ENCODE assay signal across 8 mouse cellular contexts in the genomic region with DNA sequence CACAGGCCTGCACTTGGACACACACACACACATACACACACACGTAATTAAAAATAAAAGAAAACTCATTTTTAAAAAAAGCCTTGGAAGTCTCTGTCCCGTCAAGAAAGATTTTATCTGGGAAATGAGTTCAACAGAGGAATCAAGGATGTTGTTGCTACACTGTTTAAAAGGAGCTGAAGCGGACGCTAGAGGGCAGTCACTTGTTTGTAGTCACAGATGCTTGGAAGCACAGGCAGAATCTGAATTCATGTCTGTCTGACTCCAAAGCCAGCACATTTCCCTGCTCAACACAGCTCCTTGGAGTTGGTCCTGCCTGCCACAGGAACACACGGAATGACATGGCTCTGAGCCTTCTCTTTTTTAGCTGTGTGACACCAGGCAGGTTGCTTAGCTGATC. TPM values are rescaled to one million over a fixed set of nuclear protein-coding genes. Genes with fewer than 3 reads are reported as not detected.
DNase-seq lines count a peak whose midpoint lies in the region.

No protein-coding gene starts in this region.

- DNase-seq in adrenal gland, postnatal 10 days: peak; percentile 25
- no peak for DNase-seq in adrenal gland, adult 8-10 months
- peak; percentile 18 for DNase-seq in kidney, adult 18-20 months
- no peak for DNase-seq in kidney, postnatal 14 days
- DNase-seq in right cerebral cortex, adult 18-20 months: peak; percentile 31
- DNase-seq in right cerebral cortex, postnatal 4 days: no peak
- DNase-seq in retina, embryonic 14.5 days (ENCODE audit: low spot score): peak; percentile 44
- no peak for DNase-seq in heart, adult 8-10 months (ENCODE audit: low spot score)

RNA-seq across cellular contexts. Expression of gene C1qb, which starts 7.4 kb away (rescaled TPM):
- 10 to 100 TPM; 30.0 to 42.6 TPM for total RNA-seq in adrenal gland, postnatal 10 days (2021)
- 100 to 1,000 TPM in 2 of 4 experiments, 10 to 100 TPM in 2; 63.2 to 103 (median 86.1) TPM for total RNA-seq in adrenal gland, adult 8-10 months (2022)
- 10 to 100 TPM; 30.2 to 38.5 (median 31.2) TPM for total RNA-seq in heart, adult 8-10 months (2022)

RNA-seq across cellular contexts. Expression of gene C1qc, which starts 14.3 kb away (rescaled TPM):
- 10 to 100 TPM; 23.7 to 31.8 TPM for total RNA-seq in adrenal gland, postnatal 10 days (2021)
- 10 to 100 TPM; 45.8 to 82.2 (median 63.4) TPM for total RNA-seq in adrenal gland, adult 8-10 months (2022)
- total RNA-seq in heart, adult 8-10 months (2022): 10 to 100 TPM; 21.6 to 30.2 (median 24.9) TPM

RNA-seq across cellular contexts. Expression of gene C1qa, which starts 20.0 kb away (rescaled TPM):
- 10 to 100 TPM; 29.3 to 36.6 TPM for total RNA-seq in adrenal gland, postnatal 10 days (2021)
- total RNA-seq in adrenal gland, adult 8-10 months (2022): 10 to 100 TPM; 65.2 to 96.6 (median 77.6) TPM
- 10 to 100 TPM; 23.6 to 36.8 (median 31.2) TPM for total RNA-seq in heart, adult 8-10 months (2022)

RNA-seq across cellular contexts. Expression of gene Ephb2, which starts 42.8 kb away (rescaled TPM):
- total RNA-seq in adrenal gland, postnatal 10 days (2021): 10 to 100 TPM in 1 of 2 experiments, 1 to 10 TPM in 1; 8.5 to 12.4 TPM
- 10 to 100 TPM; 20.6 to 36.8 (median 29.4) TPM for total RNA-seq in adrenal gland, adult 8-10 months (2022)
- total RNA-seq in heart, adult 8-10 months (2022): under 1 TPM; 0.44 to 0.86 (median 0.45) TPM

Comparison
In these comparisons a context has a peak if more than half of its experiments do, and no peak if none do; other contexts are left out.
1. DNase-seq: peak in adrenal gland, postnatal 10 days (single experiment), kidney, adult 18-20 months (single experiment), right cerebral cortex, adult 18-20 months (single experiment) and retina, embryonic 14.5 days (single experiment); none in adrenal gland, adult 8-10 months (single experiment), kidney, postnatal 14 days (single experiment), right cerebral cortex, postnatal 4 days (single experiment) and heart, adult 8-10 months (single experiment).